Mouse (Mus musculus): ENCODE measurements around the gene Mpv17l2.

Mpv17l2 gene

DNA sequence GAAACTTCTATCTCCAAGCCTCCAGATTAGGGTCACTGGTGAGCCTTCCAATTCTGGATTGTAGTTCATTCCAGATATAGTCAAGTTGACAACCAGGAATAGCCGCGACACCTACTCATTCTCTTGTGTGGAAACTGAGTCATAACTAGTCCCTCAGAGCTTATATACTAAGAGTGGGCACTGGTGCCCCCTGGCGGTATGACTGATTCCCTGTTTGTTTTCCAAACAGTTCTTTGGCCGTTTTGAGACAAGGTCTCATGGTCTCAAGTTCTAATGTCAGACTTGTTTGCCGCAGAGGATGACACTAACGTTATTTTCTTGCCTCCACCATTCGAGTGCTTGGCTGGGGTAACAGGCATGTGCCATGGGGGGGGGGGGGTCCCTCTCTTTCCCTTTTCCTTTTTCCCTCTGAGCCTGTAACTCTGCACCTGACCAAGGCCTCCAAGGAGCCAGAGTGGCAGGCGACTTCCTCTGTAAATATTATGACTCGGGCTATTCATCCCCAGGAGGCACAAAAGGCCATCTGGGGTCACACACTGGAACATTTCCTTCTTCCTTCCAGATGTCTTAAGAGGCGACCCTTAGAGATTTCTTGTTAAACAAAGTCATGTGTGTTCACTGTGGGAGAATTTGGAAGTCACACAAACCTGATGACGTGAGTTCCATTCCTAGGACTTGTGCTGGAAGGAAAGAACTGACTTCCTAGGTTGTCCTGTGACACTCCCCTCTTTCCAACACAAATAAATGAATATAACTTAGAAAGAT lies 8.6 kb downstream of the Mpv17l2 start:
- DNase-seq (ENCODE audit: low read depth in 2 of 2, low spot score in 2 of 2), result peak; percentile 48 to 70

DNA sequence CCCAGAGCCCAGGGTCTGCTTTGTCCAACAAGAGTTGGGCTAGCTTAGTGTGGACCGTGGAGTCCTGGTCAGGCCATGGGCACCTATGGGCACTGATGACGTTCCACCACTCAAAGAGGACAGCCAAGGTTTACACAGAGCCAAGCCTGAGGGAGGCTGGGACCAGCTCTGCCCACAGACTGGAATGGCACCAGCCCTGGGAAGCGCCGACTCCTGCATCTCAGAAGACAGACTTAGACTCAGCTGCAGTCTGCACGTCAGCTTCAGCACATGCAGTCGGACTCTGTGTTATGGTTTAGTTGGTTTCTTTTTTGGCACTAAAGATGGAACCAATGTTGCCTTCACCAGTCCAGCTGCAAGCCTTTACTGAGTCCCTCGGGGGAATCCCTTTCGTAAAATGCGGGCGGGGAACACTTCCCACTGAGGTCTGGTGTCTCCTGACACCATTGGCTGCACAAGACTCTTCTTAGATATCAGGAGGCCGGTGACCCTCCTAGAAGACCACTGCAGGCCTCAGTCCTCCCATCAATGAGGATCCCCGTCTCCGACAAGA lies 10.5 kb downstream of the Mpv17l2 start:
- DNase-seq (ENCODE audit: low read depth in 2 of 2, low spot score in 2 of 2), result no peak

DNA sequence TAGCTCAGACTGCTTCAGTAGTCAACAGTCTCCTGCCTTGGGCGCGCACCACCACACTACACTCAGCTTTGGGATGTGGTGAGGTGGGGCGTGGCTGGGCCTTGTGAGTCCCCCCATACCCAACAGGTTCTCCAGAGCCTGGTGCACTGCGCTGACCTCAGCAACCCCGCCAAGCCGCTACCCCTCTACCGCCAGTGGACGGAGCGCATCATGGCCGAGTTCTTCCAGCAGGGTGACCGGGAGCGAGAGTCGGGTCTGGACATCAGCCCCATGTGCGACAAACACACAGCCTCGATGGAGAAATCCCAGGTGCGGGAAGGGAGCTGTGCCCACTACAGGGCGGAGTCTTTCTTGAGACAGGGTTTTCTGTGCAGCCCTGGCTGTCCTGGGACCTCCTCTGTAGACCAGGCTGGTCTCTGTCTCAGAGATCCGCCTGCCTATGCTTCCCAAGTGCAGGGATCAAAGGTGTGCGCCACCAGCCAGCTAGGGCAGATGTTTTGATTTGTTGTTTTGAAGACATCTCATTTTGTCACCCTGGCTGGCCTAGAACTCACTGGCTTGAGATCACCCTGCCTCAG lies 11.6 kb downstream of the Mpv17l2 start:
- no peak for DNase-seq (ENCODE audit: low read depth in 2 of 2, low spot score in 2 of 2)

GRCm38 (mm10) chr8:70748246-70749096 lies 12.3 kb downstream of the Mpv17l2 start:
- no peak for DNase-seq (ENCODE audit: low read depth in 2 of 2, low spot score in 2 of 2)

DNA sequence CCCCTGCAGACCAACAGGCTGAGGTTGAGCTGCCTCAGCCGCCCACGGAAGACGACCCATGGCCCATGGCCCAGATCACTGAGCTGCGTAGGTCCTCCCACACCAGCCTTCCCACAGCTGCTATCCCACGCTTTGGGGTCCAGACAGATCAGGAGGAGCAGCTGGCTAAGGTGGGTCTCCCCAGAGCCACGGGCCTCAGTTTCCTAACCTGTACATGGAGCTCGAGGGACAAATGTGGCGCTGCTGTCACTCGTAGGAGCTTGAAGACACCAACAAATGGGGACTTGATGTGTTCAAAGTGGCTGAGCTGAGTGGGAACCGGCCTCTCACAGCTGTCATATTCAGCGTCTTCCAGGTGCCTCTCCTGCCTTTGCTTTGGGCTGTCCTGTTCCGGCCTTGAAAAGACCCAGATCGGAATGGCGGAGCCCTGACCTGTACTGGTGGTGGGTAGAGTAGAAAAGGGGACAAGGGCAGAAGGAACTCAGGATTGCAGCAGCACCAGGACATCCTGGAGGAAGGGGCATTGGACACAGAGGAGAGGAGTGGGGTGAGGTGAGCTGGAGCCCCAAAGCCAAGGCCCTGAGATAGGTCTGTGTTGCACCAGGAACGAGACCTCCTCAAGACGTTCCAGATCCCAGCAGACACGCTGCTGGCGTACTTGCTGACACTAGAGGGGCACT lies 13.4 kb downstream of the Mpv17l2 start:
- no peak for DNase-seq (ENCODE audit: low read depth in 2 of 2, low spot score in 2 of 2)

- no peak for DNase-seq (ENCODE audit: low read depth in 2 of 2, low spot score in 2 of 2)
These were observed 14.1 kb downstream of the Mpv17l2 start for GRCm38 (mm10) chr8:70746676-70747075.

GRCm38 (mm10) chr8:70745691-70746220 lies 15.0 kb downstream of the Mpv17l2 start:
- DNase-seq (ENCODE audit: low read depth in 2 of 2, low spot score in 2 of 2), result no peak

DNA sequence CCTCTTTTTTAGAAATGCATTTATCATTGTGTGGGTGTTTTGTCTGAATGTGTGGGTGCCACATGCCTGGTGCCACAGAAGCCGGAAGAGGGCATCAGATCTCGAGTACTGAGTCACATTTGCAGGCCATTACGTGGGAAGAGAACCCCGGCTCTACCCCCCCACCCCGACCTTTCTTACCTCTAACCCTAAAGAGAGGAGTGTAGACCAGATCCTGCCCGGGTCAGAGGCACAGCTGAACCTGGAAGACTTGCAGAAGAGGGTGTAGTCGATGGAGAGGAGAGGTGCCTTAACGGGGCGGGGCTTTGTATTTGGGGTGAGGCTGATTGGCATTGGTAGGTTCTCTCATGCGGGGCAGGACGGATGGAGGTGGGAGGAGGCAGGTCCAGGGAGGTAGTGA lies 15.9 kb downstream of the Mpv17l2 start:
- DNase-seq (ENCODE audit: low read depth in 2 of 2, low spot score in 2 of 2), result no peak

DNA sequence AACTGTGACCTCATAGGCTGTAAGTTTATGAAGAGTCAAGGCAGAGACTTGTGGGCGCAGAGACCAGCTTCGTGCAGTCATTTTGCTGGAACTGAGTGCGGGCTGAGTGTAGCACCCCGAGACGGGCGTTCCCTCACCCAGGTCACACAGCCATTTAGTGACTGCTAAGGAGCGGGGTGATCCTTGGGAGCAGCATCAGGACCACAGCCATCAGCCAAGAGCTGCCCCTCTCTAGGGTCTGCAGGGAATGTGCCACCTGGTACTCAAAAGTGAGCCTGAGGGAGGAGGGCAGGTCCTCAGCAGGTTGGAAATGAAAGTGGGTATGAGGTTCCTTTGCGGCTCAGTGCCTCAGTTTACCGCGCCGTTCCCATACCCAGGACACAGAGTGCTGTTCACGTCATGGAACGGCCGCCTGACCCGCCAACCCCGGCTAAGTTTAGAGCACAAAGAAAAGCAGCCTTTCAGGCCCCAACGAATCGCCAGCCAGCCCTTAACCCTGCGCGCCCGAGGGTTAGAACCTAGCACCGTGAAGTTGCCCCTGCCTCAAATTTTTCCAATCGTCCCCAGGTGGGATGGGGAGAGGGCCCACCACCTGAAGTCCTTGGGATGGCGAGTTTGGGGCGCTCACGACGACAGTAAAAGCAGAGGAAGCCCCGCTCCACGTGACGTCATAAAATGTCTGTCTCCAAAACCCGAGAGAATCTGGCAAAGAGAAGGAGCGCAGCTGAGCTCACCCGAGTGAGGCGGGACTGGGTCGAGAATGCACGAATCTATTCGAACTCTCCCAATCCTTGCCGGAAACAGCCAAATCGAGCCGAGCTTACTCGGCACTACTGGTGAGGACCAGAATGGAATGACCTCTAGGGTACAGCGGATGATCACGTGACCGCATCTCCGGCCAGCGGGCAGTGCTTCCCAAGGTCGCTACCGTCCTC lies 16.8 kb downstream of the Mpv17l2 start:
- DNase-seq (ENCODE audit: low read depth in 2 of 2, low spot score in 2 of 2), result no peak

DNA sequence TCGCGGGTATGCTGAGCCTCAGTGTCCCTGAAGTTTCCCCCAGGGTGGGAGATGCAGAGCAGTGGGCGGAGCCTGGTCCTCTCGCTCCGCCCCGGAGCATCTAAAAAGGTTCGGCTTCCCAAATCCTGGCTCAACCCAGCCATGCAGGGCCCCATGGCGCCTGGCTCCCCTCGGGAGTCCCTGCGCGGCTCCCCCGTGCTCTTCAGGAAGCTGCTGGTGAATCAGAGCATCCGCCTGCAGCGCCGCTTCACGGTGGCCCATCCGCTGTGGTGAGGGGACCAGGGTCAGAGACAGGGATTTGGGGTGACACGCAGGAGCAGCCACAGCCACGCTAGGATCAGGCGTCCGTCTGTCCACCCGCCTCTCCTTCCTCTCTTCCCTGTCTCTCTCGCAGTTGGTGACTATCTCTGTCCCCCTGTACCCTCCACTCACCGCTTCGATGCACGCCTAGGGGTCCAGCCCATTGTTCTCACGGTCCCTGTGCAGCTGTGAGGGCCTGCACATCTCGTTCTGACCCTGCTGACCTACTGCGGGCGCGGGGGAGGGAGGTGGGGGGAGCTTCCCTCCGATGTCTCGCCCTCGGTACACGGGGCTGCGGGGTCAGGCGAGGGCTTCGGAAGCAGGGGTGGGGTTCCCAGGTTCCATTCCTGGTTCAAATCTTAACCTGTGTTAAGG lies 17.6 kb downstream of the Mpv17l2 start:
- no peak for DNase-seq (ENCODE audit: low read depth in 2 of 2, low spot score in 2 of 2)

- no peak for DNase-seq (ENCODE audit: low read depth in 2 of 2, low spot score in 2 of 2)
These were observed 18.6 kb downstream of the Mpv17l2 start for GRCm38 (mm10) chr8:70742176-70742575.

DNA sequence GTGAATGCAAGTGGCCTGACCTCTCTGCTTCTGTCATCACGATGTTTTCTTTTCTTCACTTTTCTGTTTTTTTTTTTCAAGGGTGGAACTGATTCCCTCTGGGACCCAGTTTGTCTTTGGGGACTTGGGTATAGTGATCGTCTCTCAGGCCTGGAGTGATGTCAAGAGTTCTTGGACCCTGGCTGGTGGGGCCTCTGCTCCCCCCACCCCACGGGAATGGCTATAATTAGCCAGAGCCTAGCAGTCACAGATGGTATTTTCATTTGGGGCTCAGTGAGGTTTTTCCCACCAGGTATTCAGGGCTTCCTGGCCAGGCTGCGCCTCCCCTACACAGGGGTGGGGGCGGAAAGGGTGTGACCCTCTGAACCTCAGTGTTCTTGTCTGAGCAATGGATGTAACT lies 19.1 kb downstream of the Mpv17l2 start:
- DNase-seq (ENCODE audit: low read depth in 2 of 2, low spot score in 2 of 2), result no peak

GRCm38 (mm10) chr8:70738211-70738610 lies 22.5 kb downstream of the Mpv17l2 start:
- DNase-seq (ENCODE audit: low read depth in 2 of 2, low spot score in 2 of 2), result no peak

GRCm38 (mm10) chr8:70737705-70738104 lies 23.0 kb downstream of the Mpv17l2 start:
- DNase-seq (ENCODE audit: low read depth in 2 of 2, low spot score in 2 of 2), result no peak

GRCm38 (mm10) chr8:70730956-70731355 lies 29.8 kb downstream of the Mpv17l2 start:
- no peak for DNase-seq (ENCODE audit: low read depth in 2 of 2, low spot score in 2 of 2)

DNA sequence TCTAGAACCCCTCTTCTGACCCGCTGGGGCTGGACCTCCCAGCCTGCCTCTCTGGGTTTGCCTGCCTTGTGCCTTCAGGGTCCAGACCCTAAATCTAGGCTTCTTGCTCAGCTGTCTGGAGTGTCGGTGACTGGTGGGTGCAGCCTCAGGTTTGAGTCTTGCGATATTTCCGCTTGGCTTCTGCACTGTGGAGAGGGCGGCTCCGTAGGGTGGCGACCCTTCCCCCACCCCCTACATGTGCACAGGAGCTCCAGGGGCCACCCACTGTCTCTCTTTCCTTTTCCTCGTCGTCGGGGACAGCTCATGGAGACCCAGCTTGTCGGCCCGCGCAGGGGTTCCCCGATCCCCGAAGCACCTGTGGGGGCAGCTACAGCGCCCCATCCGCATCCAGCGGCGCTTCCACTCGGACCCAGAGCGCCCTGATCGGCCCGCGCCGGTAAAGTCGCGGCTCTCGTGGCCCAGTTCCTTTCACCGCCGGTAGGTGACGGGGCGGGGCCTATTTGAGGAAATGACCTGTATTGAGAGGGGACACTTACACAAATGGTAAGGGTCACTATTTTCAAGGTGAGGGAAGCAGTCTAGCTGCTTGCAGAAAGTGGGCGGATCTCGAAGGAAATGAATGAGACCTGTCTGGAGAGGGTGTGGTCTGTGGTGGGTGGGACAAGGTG lies 30.8 kb downstream of the Mpv17l2 start:
- DNase-seq (ENCODE audit: low read depth in 2 of 2, low spot score in 2 of 2), result no peak

DNA sequence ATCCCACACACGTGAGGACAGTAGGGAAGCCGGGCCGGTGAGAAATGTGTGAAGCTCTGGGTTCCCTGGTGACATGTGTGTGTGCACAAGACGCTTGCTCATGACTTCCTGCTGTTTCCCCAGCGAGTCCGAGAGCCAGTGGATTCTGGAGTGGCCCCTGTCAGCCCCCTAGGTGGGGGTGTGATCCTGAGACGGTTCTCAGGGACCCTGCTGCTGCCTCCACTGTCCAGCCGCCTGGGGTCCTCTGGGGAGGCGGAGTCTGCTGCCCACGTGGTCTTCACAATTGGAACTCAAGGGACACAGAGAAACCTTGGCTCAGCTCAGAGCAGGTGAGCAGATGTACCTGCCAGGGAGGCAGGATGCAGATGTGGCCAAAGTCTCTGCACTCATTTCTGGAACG lies 34.0 kb downstream of the Mpv17l2 start:
- DNase-seq (ENCODE audit: low read depth in 2 of 2, low spot score in 2 of 2), result no peak

DNA sequence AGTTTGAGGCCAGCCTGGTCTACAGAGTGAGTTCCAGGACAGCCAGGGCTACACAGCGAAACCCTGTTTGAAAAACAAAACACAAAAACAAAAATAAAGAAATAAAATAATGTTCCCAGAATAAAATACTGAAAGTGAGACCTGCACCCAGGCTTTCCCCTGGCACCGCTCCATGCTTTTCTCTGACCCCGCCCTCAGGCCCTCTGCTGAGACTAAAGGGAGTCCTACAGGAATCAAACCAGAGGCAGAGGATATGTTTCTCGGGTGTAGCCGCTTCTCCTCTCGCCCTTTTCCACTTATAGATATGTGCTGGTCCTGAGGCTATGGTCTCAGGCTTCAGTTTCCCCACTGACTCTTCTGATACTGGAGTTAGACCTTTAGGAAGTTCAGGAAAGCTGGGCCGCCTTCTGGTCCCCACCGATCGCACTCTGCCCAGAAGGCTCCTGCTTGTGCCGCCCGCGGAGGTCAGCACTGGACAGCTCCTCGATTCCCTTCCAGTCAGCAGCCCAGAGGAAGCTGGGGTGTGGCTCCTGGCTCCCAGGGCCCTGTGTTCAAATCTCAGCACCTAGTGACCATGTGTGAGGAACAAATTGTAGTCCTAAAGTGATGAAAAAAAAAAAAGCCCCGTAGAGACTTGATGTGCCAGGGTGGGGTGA lies 34.8 kb downstream of the Mpv17l2 start:
- DNase-seq (ENCODE audit: low read depth in 2 of 2, low spot score in 2 of 2), result no peak
